ENCODE assay signal across 13 mouse cellular contexts in the genomic region with DNA sequence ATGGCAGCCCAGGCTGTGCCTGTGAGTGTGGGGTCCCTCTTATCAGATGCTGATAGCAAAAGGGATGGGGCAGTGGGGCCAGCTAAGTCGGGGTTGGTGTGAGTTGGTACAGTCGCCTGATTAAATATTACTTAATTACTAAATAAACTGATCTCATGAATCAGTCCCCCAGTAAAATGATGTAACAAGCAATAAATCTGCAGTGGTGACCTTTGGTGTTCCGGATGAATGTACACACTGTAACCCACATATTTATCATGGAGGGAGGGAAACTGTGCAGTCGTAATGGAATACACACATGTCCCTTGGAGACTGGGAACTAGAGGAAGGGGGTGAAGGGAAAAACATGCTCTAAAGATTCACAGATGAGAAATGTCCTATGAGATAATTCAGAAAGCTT.
"Had no signal": no experiment of that assay in that cellular context is flagged by ENCODE, and none has a peak within 500 bp of the region (broad histone marks: within the 10 kb centered on the region; RNA-seq: fewer than 3 reads in every experiment).

No protein-coding gene starts in this region.

- ATAC-seq: lung, postnatal 0 days; midbrain, embryonic 13.5 days had no signal

- H3K9ac ChIP-seq: limb, embryonic 13.5 days; liver, embryonic 14.5 days; midbrain, embryonic 13.5 days had no signal

- H3K4me3 ChIP-seq: limb, embryonic 13.5 days; midbrain, embryonic 13.5 days had no signal

- H3K9me3 ChIP-seq: limb, embryonic 13.5 days; midbrain, embryonic 13.5 days had no signal

- DNase-seq: kidney, adult 18-20 months; kidney, postnatal 14 days; layer of hippocampus, adult 9-11 months; layer of hippocampus, postnatal 36 days; lung, adult 2 months; lung, postnatal 36 days; right cerebral cortex, adult 18-20 months; right cerebral cortex, postnatal 25 days; thymus, postnatal 36 days had no signal

- H3K36me3 ChIP-seq: limb, embryonic 13.5 days; midbrain, embryonic 13.5 days had no signal

- H3K4me1 ChIP-seq: midbrain, embryonic 13.5 days had no signal

- H3K27ac ChIP-seq: limb, embryonic 13.5 days; liver, embryonic 14.5 days; midbrain, embryonic 13.5 days had no signal

- H3K27me3 ChIP-seq: limb, embryonic 13.5 days; midbrain, embryonic 13.5 days had no signal

- H3K4me2 ChIP-seq: limb, embryonic 13.5 days; midbrain, embryonic 13.5 days had no signal
